8 mouse cellular contexts compared by ENCODE assay signal in genomic region chr8:126736441-126736962, GRCm38 (mm10).
DNase-seq lines count a peak whose midpoint lies in the region; ATAC-seq and TF ChIP-seq lines count a peak whose summit lies in the region.

No protein-coding gene starts in this region.

- peak overlapping the region; percentile 50; the same call in 1 of the 2 replicates for H3K9ac ChIP-seq in intestine, postnatal 0 days (ENCODE audit: low read depth, low read length)
- peak overlapping the region; percentile 19; the same call in 1 of the 2 replicates for H3K9ac ChIP-seq in limb, embryonic 11.5 days (ENCODE audit: low read length)
- H3K9ac ChIP-seq in midbrain, embryonic 11.5 days (ENCODE audit: low read length), result peak overlapping the region; percentile 45; the same call in 1 of the 2 replicates

- H3K27me3 ChIP-seq in intestine, postnatal 0 days (replicated peaks; ENCODE audit: control insufficient read depth, insufficient read depth, low read length), result no peaks in the 10 kb centered on the region
- no peaks in the 10 kb centered on the region for H3K27me3 ChIP-seq in limb, embryonic 11.5 days (ENCODE audit: control insufficient read depth, insufficient read depth, low read length)
- no peaks in the 10 kb centered on the region for H3K27me3 ChIP-seq in midbrain, embryonic 11.5 days (ENCODE audit: control insufficient read depth, insufficient read depth, low read length)

- no peak for TF ChIP-seq POLR2A in cortical plate, adult 2 months (IDR thresholded peaks at IDR 0.05; ENCODE audit: extremely low read depth, insufficient read depth, low read length)

- peak; percentile 38; the same call in 1 of the 2 replicates for TF ChIP-seq CTCF in cortical plate, adult 2 months (IDR thresholded peaks at IDR 0.05; ENCODE audit: extremely low read depth, insufficient read depth, low read length)
- TF ChIP-seq CTCF in intestine, postnatal 0 days (IDR thresholded peaks at IDR 0.05; ENCODE audit: low read depth), result peak; percentile 75

- H3K4me3 ChIP-seq in cortical plate, adult 2 months (ENCODE audit: insufficient read depth, low read length), result no peak overlapping the region
- H3K4me3 ChIP-seq in intestine, postnatal 0 days (ENCODE audit: low read depth, low read length), result no peak overlapping the region
- no peak overlapping the region for H3K4me3 ChIP-seq in limb, embryonic 11.5 days (ENCODE audit: low read depth, low read length)
- H3K4me3 ChIP-seq in midbrain, embryonic 11.5 days (ENCODE audit: low read depth, low read length), result no peak overlapping the region

- H3K27ac ChIP-seq in cortical plate, adult 2 months (ENCODE audit: insufficient read depth, low read length), result peak overlapping the region; percentile 85
- H3K27ac ChIP-seq in intestine, postnatal 0 days (ENCODE audit: low read depth, low read length), result peak overlapping the region; percentile 98
- peak overlapping the region; percentile 80; the same call in 1 of the 2 replicates for H3K27ac ChIP-seq in limb, embryonic 11.5 days (replicated peaks; ENCODE audit: low read depth, low read length)
- H3K27ac ChIP-seq in midbrain, embryonic 11.5 days (ENCODE audit: low read depth, low read length), result 0 out of 2 replicates have a peak overlapping the region, but pooled peaks have one; percentile 11

- H3K4me2 ChIP-seq in intestine, postnatal 0 days (replicated peaks; ENCODE audit: low read depth), result peak overlapping the region; percentile 37
- H3K4me2 ChIP-seq in limb, embryonic 11.5 days (ENCODE audit: low read depth, severe bottlenecking), result no peak overlapping the region; the same call in 1 of the 2 replicates
- no peak overlapping the region for H3K4me2 ChIP-seq in midbrain, embryonic 11.5 days

- DNase-seq in adipocyte (ENCODE audit: low spot score), result peak; percentile 89
- DNase-seq in gastrocnemius, postnatal 4 days (ENCODE audit: low spot score in 2 of 2), result peak; percentile 44 to 45
- DNase-seq in limb, embryonic 11.5 days (ENCODE audit: low spot score), result no peak
- DNase-seq in midbrain, embryonic 11.5 days (ENCODE audit: low spot score, missing footprints), result peak; percentile 91

- peaks cover 2% of the 10 kb centered on the region; the same call in 1 of the 2 replicates for H3K4me1 ChIP-seq in cortical plate, adult 2 months (ENCODE audit: control insufficient read depth, insufficient read depth, low read length)
- peaks cover 25% of the 10 kb centered on the region for H3K4me1 ChIP-seq in intestine, postnatal 0 days (replicated peaks; ENCODE audit: control insufficient read depth, insufficient read depth, low read length)
- H3K4me1 ChIP-seq in limb, embryonic 11.5 days (ENCODE audit: control insufficient read depth, insufficient read depth, low read length), result peaks cover 19% of the 10 kb centered on the region
- H3K4me1 ChIP-seq in midbrain, embryonic 11.5 days (ENCODE audit: control insufficient read depth, insufficient read depth, low read length), result peaks cover 21% of the 10 kb centered on the region

- WGBS in intestine, postnatal 0 days, result 6% methylated on average over 10 of the region's 10 CpGs
- WGBS in limb, embryonic 11.5 days, result 34% methylated on average over 10 of the region's 10 CpGs
- 28% methylated on average over 10 of the region's 10 CpGs for WGBS in midbrain, embryonic 11.5 days

- no peaks in the 10 kb centered on the region for H3K9me3 ChIP-seq in intestine, postnatal 0 days (ENCODE audit: control insufficient read depth)
- H3K9me3 ChIP-seq in limb, embryonic 11.5 days (ENCODE audit: control insufficient read depth, low read length), result no peaks in the 10 kb centered on the region
- H3K9me3 ChIP-seq in midbrain, embryonic 11.5 days (ENCODE audit: control insufficient read depth, low read length), result no peaks in the 10 kb centered on the region

- peak; percentile 80 for ATAC-seq in intestine, postnatal 0 days
- ATAC-seq in limb, embryonic 11.5 days (ENCODE audit: insufficient number of reproducible peaks, low FRiP score, low TSS enrichment, low read depth), result no peak
- ATAC-seq in midbrain, embryonic 11.5 days (ENCODE audit: low FRiP score), result peak; percentile 57
- no peak for ATAC-seq in CD4-positive, CD25-positive, alpha-beta regulatory T cell, adult 4 months
- no peak for ATAC-seq in inflammation-experienced regulatory T-cells, adult 6 months

- no peaks in the 10 kb centered on the region for H3K36me3 ChIP-seq in intestine, postnatal 0 days (ENCODE audit: control insufficient read depth, insufficient read depth)
- H3K36me3 ChIP-seq in limb, embryonic 11.5 days (ENCODE audit: control insufficient read depth, insufficient read depth, low read length), result no peaks in the 10 kb centered on the region
- H3K36me3 ChIP-seq in midbrain, embryonic 11.5 days (ENCODE audit: control insufficient read depth, insufficient read depth, low read length), result no peaks in the 10 kb centered on the region

Comparison
In these comparisons a context has a peak if more than half of its experiments do, and no peak if none do; other contexts are left out.
1. H3K27ac ChIP-seq: peak in every context shown above with its lines; median percentile 98 in intestine, postnatal 0 days; 85 in cortical plate, adult 2 months; 80 in limb, embryonic 11.5 days; 11 in midbrain, embryonic 11.5 days.
2. ATAC-seq: peak in intestine, postnatal 0 days (single experiment) and midbrain, embryonic 11.5 days (single experiment); none in limb, embryonic 11.5 days (single experiment), CD4-positive, CD25-positive, alpha-beta regulatory T cell, adult 4 months (single experiment) and inflammation-experienced regulatory T-cells, adult 6 months (single experiment).
3. Peak in every context shown above with its lines, with median percentiles within 50 percentile points of each other: H3K9ac ChIP-seq.